Mouse (Mus musculus) ovary, postnatal 10 days (tissue): ENCODE results near the gene Ktn1.

ENCODE experiments used
- DNase-seq: peaks from one replicate; pipeline ENCODE4 v3.0.0; 2022; ENCODE audit warnings: low spot score

The Ktn1 gene

GRCm38 (mm10) chr14:47665061-47665778 lies 17.0 kb downstream of the Ktn1 start:
- no peak for DNase-seq

DNA sequence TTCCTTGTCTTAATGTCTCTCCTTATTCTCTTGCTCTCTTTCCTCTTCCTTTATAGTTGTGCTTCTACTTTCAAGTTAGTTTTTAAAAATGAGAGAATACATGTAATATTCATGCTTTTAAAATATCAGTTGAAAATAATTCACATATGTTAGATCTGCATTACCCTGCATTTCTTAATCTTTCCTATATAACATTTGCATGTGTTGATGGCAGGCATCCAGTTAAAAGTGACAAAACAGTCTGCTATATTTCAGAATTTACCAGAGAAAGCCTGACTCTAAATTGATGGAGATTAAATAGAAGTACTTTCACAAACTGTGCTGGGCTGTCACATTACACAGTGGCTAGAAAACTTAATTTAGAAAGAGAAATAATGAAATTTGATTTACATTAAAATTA lies 19.8 kb downstream of the Ktn1 start:
- DNase-seq, result no peak

- no peak for DNase-seq
Measured at GRCm38 (mm10) chr14:47682886-47683285, 34.6 kb downstream of the Ktn1 start.

DNA sequence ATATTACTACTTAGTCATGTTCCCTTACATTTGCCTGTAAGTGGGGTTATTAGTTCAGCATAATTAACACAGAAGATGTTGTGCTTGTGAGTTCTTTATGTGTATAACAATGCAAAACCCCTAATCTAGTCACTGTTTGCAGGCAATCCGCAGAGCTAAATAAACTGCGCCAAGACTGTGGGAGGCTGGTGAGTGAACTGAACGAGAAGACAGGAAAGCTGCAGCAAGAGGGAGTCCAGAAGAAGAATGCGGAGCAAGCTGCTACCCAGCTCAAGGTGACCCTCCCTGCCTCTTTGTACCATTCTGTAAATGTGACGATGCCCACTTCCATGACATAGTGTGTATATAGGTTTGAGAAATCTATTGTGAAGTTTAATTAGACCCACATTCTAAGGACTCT lies 36.3 kb downstream of the Ktn1 start:
- no peak for DNase-seq

GRCm38 (mm10) chr14:47699126-47699525 lies 50.9 kb downstream of the Ktn1 start:
- DNase-seq, result no peak

DNA sequence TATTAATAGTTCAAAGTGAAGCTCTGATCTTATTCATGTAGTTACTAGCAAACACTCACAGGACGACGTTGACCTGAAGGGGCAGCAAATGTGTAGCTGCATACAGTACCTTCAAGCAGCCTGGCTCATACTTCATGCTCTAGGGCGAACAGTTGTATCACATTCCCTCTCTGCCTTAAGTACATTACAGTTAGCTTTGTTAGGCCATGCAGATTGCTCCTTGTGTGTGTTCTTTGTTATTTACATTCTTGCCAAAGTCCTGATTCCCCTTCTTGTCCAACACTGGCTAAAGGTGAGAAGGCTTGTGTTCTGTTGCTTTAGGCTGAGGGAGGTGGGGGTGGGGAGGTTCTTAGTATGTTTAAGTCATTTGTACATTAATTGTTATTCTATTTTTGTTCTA lies 61.3 kb downstream of the Ktn1 start:
- no peak for DNase-seq

- no peak for DNase-seq
Measured at GRCm38 (mm10) chr14:47715771-47716170, 67.5 kb downstream of the Ktn1 start.

- DNase-seq, result no peak
Measured at GRCm38 (mm10) chr14:47717916-47718606, 69.8 kb downstream of the Ktn1 start.

DNA sequence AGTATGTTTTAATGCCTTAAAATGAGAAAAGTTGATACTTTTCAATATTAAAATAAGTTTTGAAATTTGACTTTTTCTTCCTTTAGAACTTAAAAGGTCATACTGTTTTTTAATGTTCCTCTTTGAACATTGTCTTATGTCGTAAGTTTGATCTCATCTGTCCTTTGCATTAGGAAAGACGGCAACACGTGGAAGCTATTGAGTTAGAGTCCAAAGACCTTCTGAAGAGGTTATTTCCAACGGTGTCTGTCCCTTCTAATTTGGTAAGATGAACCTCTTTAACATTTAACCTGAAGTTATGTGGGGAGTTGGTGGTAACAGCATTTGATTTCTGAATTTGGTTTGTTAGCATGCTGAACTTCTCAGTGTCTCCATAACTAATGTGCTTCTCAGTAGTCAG lies 71.8 kb downstream of the Ktn1 start:
- DNase-seq, result no peak

DNA sequence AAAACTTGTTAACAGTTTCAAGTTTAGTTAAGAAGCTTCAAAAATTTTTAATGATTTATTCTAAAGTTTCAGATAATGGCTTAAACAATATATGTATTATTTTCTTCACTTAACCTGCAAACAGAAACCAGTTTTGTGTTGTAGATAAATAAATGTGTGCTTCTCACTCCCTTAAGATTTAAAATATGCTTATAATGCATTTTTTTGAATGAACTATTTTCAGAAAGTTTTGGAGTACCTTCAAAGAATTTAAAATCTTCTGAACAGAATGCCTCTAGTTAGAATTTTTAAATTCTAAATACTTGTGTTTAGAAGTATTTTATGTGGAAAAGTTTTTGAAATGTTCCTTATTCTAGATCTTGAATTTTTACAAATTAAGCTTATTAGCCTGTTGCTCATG lies 74.8 kb downstream of the Ktn1 start:
- no peak for DNase-seq

DNA sequence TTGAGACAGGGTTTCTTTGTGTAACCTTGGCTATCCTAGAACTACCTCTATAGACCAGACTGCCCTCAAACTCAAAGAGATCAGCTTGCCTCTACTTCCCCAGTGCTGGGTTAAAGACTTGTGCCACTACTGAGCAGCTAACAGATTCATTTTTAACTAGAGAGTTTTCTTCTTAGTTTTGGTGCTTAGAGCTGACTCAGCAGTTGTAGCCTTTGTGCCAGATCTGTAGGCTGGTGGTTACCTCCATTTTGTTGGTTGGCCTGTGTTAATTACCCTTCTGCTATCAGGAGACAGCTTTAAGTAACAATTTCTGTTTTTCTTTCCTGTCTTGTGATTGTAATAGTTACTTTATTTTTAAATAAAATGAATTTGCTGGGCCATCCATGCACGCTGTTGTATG lies 80.3 kb downstream of the Ktn1 start:
- no peak for DNase-seq

GRCm38 (mm10) chr14:47735354-47735753 lies 87.1 kb downstream of the Ktn1 start:
- no peak for DNase-seq

GRCm38 (mm10) chr14:47736471-47736870 lies 88.2 kb downstream of the Ktn1 start:
- DNase-seq, result no peak

DNA sequence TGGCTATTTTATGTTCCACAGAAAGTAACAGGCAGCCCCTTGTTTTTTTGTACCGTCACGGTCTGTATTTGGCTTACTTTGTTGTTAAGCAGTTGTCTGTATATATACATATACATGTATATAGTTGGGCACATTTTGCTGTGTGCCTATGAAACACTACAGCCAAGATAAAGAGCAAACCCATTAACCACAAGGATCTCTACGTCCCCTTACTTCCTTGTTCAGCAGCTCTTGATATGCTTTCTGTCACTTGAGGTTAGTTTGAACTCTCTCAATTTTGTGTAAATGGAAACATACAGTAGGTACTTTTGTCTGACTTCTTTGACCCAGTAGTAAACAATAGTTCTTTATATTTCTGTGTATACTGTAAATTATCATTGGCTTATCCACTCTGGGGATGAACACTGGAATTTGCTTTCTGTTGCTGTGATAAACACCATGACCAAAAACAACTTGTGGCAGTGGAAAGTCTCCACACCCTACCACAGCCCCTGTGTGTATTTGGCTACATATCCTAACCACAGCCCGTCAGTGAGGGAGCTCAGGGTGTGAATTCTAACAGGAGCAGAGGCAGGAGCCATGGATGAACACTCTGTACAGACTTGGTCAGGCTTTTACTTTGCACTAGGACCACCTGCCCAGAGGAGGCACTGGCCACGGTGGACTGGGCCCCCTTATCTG lies 92.2 kb downstream of the Ktn1 start:
- DNase-seq, result no peak

- DNase-seq, result no peak
Measured at GRCm38 (mm10) chr14:47741046-47741445, 92.8 kb downstream of the Ktn1 start.

GRCm38 (mm10) chr14:47742674-47743073 lies 94.4 kb downstream of the Ktn1 start:
- DNase-seq, result no peak

DNA sequence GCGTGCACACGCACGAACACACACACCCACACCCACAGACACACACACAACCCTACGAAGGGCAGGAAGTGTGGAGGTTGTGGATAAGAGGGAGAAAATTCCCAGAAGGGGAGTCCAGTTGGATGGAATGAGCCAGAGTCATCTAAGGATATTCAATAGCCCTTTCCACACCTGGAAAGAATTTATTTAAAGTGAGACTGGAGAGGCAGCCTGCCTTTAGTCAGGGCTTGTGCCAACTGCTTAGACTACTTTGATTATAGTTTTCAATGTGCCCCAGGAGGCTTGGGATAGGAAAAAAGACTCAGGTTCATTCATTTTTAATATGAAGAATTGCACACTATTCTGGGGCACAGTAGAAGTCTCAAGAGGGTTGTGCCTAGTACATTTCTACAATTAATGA lies 96.8 kb downstream of the Ktn1 start:
- DNase-seq, result no peak

- DNase-seq, result no peak
Measured at GRCm38 (mm10) chr14:47747536-47747935, 99.3 kb downstream of the Ktn1 start.

DNA sequence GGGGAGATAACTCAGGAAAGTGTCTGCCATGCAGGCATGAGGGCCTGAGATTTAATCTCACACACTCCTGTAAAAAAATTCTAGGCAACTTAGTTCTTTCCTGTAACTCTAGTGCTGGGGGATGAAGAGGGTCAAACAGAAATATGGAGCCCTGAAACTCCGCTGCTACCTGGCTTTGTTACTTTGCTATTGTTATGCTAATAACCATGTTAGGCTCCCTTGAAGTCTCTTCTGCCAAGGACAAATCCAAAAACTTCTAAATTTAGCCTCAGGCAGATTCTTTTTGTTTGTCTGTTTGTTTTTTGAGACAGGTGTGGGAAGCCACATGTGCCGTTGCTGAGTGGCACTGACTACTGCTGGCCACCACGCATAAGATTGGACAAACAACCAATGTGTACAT lies 100.5 kb downstream of the Ktn1 start:
- DNase-seq, result no peak

GRCm38 (mm10) chr14:47751422-47752205 lies 103.4 kb downstream of the Ktn1 start:
- DNase-seq, result no peak

- DNase-seq, result no peak
Measured at GRCm38 (mm10) chr14:47753561-47753960, 105.3 kb downstream of the Ktn1 start.

- no peak for DNase-seq
Measured at GRCm38 (mm10) chr14:47754253-47754897, 106.1 kb downstream of the Ktn1 start.
